Mouse (Mus musculus): ENCODE data around the gene Cmip. TPM values are rescaled to one million over a fixed set of nuclear protein-coding genes. Genes with fewer than 3 reads are reported as not detected.

Gene Cmip
- total RNA-seq, 2 experiments from 2014 or later: 330 to 332 TPM

GRCm38 (mm10) chr8:117488246-117489005 lies 231.6 kb downstream of the Cmip start:
- no peak for DNase-seq (ENCODE audit: low spot score in 2 of 2)

DNA sequence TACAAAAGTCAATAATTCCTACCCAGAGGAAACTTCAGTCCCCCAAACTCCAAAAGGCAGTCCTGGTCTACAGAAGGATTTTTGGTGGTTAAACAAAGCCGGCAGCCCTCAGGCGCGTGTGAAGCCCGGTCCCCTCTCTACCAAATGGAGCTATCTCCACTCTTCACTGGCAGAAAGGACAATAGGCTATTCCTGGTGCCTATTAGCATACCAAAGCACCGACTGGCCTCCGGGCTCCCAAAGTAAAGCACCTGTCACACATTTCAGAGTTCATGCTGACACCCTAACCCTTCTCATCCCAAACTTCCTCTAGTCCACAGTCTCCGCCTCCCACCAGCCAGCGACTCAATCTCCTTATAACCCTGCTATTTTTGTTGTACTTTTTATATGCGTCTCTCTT lies 236.7 kb downstream of the Cmip start:
- no peak for DNase-seq (ENCODE audit: low spot score in 2 of 2)

DNA sequence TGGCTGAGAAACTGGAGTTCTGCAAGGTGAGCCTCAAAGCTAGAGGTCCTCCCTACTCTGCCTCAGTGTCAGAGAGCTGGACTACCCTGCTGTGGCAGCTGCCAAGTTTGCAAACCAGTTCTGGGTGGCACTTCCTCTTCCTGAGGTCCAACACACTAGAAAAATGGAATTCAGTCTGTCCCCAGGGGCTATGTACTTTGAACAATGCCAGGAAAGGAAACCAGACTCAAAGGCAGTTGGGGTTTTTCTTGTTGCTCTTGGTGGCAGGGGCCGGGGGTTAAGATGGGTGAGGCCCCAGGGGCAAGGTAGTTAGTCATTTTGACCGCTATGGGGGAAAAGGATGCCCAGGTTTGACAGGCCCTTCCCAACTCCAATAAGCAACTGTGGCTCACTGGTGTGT lies 238.0 kb downstream of the Cmip start:
- no peak for DNase-seq (ENCODE audit: low spot score in 2 of 2)

DNA sequence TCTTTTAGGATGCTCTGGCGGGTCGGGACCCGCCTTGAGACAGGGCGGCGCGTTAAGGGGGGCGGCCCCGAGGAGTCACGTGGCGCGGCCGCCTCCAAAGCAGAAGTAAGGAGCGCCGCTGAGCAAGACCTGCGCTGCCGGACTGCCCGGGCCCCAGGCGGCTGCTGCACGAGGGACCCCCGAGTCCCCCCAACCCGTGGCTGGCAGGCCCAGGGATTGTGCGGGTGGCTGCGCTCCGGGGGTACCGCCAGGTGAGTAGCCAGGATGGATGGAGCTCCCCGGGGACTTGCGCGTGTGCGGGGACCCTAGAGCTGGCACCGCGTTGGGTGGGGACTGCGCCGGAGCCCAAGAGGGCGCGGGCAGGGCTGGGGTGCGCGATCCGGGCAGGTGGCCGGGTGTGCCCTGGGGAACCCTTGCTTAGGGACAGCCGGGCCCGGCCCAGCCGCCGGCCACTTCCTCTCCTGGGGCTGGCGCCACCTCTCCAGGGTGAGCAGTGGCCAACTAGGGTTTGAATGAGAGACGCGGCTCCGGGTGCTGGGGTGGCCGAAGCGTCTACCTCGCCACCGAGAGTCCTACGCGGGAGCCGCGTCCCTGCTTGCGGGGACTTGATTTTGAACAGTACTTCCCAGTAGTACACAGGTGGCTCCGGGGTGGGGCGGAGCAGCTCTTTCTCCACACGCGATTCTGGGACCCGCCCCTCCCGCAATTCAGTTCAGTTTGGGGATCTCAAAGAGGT lies 241.5 kb downstream of the Cmip start, which contains the start of gene Plcg2:
TSS of gene Plcg2 (plus strand) at position 113 of the 736 bp plus-strand sequence.
- DNase-seq (ENCODE audit: low spot score in 2 of 2): no peak

- DNase-seq (ENCODE audit: low spot score in 2 of 2): no peak
These were observed 242.2 kb downstream of the Cmip start for GRCm38 (mm10) chr8:117498915-117499540.

DNA sequence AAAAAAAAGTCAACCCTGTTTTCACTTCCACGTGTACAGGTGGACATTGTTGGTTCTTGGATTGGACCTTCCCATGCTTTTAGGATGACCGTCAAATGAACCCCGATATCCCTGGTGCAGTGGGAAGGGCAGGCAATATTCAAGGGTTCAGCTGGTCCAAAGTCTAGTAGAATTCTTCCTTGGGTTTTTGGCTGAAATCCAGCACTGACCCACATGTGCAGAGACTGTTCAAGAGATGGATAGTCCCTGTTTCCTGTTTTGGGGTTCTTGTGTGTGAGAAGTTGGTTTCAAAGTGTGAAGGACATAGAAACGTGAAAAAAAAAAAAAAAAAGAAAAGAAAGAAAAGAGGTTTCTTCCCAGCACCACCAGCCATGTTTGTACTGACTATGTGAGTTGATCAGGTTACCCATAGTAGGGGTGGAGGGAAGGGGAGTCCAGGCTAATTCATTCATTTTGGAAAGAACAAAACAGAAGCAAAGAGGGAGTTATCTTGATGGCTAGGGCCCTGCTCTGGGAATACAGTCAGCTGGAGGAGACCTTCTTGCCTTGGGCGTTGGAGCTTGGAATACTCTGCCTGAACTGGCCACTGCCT lies 243.5 kb downstream of the Cmip start:
- peak in 1 of 2 experiments; percentile 16 for DNase-seq (ENCODE audit: low spot score in 2 of 2)

DNA sequence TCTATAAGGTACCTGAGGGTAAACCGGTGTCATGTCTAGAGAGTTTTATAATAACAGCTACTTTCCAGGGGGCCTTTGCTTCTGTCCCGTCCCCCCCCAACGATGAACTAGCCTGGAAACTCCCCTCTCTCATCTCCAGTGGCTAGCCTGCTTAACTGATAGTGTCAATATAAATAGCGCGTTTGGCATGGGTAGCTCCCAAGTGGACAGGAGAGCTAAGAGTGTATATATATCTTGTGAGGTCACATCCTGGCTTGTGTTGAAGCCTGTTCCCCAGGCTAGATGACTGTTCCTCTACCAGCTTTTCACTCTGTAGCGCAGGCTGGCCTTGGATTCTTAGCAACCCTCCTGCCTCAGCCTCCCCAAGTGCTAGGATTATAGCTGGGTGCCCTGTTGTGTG lies 244.5 kb downstream of the Cmip start:
- DNase-seq (ENCODE audit: low spot score in 2 of 2): no peak

DNA sequence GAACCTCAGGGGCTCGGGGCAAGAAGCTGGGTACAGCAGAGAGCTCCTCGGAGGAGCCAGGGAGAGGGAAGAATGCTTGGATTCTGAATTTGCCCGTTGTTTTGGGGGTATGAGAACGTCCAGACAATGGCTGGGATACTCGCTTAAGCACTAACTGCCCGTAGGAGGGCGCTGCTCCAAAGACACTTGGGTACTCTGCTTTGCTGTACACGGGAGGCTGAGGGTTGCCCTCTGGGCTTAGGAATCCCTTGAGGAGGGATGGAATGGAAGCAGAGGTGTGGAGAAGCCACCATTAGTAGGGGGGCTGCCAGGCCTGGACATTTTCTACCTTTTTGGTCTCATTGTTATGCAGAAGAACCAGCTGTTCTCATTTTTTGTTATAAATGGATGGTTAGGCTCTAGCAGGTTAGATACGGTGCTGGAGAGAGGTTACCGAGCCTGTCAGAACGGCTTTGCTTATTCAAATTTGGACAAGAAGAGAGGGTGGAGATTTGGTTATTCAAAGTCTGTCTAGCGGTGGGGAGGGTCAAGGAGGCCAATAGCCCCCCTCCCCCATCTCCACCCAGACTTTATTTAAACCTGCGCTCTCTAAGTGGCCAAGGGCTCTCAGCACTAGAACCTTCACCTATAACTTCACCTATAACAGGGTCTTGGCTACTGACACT lies 246.7 kb downstream of the Cmip start:
- DNase-seq (ENCODE audit: low spot score in 2 of 2): no peak

DNA sequence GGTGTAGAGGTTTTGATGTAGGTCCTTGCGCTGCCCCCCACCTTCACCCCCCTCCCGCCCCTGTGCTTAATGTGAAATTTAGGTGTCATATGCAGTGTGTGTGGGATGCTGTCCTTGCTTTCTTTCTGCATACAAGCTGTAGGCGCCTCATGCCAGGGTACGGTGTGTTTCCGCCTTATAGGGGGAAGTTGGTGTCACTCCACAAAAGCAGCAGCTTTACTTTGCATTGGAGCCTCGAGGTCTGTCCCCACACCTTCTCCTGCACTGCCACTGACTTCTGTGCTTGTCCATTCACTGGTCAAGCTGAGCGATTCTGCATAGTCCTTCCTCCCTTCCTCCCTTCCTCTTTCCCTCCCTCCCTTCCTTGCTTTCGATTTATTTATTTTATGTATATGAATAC lies 250.8 kb downstream of the Cmip start:
- no peak for DNase-seq (ENCODE audit: low spot score in 2 of 2)

Small RNAs within 50 kb of the gene (microRNA-seq; reads per million reads assigned to microRNA genes)
- gene Mir7077 (0.68 to 1.1 reads per million in 2 experiments), gene Mir7078 (0.85 to 1.6 reads per million in 2 experiments)

Other genes with a start within 250 kb of the Cmip start
- under 1 TPM; 0.14 TPM for gene Pkd1l2, start 174.6 kb upstream of the Cmip start, total RNA-seq (2021)
- not detected for gene Bco1, start 161.2 kb upstream of the Cmip start, total RNA-seq (2021)
- 10 to 100 TPM; 17.6 to 18.6 TPM for gene Gan, start 98.9 kb upstream of the Cmip start, total RNA-seq (2021)
- 1 to 10 TPM; 3.2 to 3.9 TPM for gene Plcg2, start 241.2 kb downstream of the Cmip start, total RNA-seq (2021)

Measured in layer of hippocampus, postnatal 14 days (tissue).